Mouse (Mus musculus) neutrophil, adult 5-6 weeks (primary cell): ENCODE data around the gene Gm20388. TPM values are rescaled to one million over a fixed set of nuclear protein-coding genes. Genes with fewer than 3 reads are reported as not detected.
A peak's percentile ranks its signal among the peaks of the same experiment; 100 is the strongest.

Source experiments
- ATAC-seq: fragments of 151-379, 151-347 bp; 2 replicates; pipeline ENCODE4 v1.8.0; 2017; ENCODE audit warnings: mild to moderate bottlenecking, moderate TSS enrichment; ENCODE audit not compliant: insufficient number of reproducible peaks, poor library complexity, low FRiP score, severe bottlenecking; ENCODE audit errors: extremely low read depth
- total RNA-seq: library from RNA; stranded (forward); fragments of 200-1000 nt; gene quantifications from 2 replicates; pipeline ENCODE4 v1.2.3, GENCODE M21; 2017

Gm20388 gene
- total RNA-seq, 1 experiment from 2014 or later, result 10.8 TPM

DNA sequence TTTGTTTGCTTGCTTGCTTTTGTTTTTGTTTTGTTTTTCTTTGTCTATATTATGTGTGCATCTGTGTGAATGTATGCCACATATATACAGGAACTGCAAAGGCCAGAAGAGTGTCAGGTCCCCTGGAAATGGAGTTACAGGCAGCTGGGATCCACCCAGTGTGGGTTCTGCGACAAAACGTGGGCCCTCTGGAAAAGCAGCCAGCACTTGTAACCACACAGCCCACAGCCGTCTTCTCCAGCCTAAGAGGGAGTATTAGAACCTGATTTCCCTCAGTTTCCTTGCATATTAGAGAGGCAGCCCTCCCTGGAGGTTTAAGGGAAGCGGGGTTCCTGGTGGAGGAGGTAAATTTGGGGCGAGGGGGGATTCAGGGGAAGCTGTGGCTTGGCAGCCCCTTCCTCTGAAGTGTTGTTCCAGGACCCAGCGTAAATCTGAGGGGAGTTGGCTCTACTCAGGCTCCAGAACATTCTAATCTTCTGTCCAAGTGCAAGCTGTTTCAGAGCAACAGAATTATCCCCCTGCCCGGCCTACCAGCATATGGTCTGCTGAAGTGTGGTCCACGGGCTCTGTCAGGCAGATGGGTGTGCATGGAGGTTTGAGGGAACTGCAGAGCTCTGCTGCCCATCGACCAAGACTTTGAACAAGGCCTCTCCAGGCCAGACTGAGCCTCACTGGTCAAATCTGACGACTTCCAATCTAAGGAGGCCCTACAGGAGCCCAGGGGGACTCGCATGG lies 392.5 kb downstream of the Gm20388 start:
- ATAC-seq, result no peak

DNA sequence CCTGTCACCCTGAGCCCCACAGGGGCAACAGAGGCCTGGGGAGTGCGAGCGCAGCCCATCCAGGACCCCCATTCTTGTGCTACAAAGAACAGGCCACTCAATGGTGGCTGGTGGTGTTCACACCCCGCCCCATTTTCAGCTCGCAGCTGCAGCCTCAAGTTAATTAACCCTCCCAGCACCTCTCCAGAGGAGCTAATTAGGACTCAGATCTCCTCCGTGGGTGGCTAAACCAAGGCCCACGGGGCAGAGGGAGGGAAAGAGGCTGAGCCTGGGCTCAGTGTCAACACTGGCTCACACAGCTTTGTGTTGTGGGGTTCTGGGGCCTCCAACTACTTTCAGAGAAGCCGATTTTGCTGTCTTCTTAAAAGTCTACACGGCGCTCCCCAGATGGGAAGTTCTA lies 393.5 kb downstream of the Gm20388 start:
- ATAC-seq, result no peak

- ATAC-seq, result no peak
Observed at GRCm38 (mm10) chr8:120305800-120306385, 395.3 kb downstream of the Gm20388 start.

DNA sequence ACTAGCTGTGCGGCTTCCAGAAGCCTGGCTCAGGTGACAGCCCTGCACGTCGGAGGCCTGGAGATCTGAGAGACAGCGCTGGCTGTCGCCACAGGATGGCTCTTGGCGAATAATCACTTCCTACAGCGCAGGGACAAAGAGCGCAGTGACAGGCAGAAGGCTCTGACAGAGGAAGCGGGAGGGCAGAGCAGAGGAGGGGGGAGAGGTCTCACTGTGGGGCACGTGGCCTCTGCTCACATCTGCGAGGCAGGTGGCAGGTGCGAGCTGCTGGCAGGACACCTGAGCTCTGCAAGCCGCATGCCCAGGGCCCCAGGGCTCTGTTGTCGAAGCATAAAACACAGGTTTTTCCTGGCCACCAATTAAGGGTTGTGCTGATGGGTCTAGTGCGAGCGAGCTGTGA lies 396.5 kb downstream of the Gm20388 start:
- no peak for ATAC-seq

DNA sequence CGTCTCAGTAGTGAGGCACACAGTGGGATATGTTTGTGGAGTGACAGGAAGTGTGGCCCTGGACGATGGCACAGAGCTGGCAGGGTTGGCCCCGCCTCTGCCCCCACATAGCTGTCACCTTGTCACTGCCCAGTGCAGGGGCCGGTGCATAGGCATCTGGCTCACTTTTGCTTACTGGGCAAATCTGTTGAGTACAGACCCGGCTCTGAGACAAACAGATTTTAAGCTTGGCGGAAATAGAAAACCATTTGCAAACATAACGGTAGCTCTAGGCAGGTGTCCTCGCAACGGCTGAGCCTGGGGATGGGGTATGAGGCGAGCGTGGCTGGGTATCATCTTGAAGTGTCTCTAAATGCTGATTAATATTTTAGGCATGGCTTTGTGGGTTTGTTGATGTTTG lies 396.9 kb downstream of the Gm20388 start:
- no peak for ATAC-seq

DNA sequence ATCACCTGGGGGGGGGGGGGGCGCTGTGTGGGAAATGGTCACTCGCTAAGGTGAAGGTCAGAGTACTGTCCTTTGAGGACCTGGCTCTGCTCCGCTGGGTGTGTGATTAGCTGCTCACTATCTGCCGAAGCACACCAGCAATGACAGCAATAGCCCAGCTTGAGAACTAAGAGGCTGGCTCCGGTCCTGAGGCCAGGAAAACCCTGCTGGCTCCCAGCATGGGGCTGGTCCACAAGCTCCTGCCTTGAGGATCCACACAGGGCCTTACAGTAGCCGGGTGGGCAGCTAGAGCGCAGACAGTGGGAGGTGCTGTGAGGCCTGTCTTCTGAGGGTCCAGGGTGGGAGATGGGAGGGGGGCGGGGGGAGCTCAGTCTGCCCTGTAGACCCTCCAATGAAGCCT lies 397.5 kb downstream of the Gm20388 start:
- no peak for ATAC-seq

GRCm38 (mm10) chr8:120308553-120308952 lies 397.9 kb downstream of the Gm20388 start:
- ATAC-seq, result no peak

DNA sequence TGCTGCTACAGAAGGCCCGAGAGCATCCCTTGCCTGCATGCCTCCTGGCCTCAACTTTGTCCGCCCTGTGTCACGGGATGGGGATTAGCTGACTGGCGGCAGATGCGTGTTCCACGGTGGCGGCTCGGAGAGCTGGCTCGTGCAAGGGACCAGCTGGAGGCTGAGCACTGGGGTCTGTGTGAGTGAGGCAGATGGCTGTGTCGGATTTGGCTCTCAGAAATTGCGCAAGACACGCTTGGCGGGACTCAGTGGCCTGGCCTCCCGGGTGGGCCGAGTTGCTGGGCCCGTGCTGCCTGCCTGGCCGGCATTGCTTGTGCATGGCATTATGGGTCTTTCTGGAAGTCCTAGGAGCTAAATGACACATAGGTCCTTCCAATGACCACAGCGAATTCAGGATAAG lies 398.7 kb downstream of the Gm20388 start:
- no peak for ATAC-seq

- no peak for ATAC-seq
Observed at GRCm38 (mm10) chr8:120310063-120310462, 399.4 kb downstream of the Gm20388 start.

DNA sequence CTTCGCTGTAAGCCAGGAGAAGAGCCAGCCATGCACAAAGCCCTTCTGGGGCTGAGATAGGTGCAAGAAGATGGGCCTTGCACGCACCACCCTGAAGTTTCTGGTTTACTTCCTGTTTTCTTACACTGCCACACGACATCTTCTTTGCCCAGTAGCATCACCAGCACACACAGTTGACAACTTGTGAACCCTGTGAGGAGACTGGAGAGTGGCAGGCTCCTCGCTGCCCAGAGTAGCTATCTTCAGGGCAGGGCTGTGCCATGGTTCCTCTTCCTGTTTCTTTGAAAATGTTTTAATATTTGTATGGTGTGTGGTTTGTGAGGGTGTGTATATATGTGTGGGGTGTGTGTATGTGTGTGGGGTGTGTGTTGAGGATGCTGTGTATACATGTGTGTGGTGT lies 401.8 kb downstream of the Gm20388 start:
- ATAC-seq, result peak; percentile 4; the same call in 1 of the 2 replicates

DNA sequence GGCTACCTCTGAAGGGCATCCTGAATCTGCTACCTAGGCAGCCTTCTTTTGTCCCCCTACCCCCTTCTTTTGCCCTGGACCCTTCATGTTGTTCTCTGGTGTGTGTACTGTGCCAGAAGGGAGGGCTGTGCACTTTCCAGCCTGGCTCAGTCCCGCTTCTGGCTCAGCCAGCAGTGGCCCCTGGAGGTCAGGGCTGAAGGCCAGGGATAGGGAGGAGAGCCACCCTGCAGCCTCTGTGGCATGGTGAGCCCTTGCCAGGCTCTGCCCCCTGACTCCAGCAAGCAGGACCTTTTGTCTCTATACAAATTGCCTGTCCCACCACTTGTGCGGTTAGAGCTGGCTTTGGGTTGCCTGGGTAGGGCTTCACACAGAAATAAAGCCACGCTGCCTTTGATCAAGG lies 403.0 kb downstream of the Gm20388 start:
- ATAC-seq, result no peak

DNA sequence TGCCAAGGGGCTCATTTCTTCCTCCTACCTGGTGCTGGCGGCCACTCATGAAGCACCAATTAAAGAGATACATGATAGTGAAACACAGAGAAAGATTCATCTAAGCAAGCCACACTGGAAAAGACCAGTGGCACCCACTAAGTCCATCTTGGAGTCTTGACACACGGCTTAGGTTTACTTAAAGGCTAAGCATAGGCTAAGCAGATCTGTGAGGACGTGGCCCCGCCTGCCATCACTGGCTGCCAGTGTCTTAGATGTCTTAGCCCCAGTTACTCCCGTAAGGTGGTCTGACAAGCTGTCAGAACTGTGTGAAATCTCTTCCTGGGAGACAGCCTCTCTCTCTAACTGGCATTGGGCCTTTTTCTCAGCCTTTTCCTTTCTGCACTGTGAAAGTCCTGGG lies 404.3 kb downstream of the Gm20388 start:
- ATAC-seq, result no peak

DNA sequence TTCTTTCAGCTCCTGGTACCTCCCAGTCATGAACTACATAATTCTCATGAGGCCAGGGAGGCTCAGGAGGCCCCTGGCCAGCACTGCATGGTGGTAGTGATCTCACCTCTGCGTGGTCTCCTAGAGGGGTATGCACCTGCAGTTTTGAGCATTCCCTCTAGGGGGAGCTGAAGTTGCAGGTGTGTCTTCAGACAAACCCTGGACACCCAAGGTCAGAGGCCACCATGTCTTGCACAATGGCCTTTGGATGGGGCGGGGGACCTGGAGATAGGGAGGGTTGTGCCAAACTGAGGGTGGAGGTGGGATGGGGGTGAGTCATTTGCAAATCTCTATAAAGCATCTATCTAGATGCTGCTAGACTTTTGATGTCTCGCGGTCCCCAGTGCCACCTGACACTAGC lies 405.0 kb downstream of the Gm20388 start:
- ATAC-seq, result no peak

- no peak for ATAC-seq
Observed at GRCm38 (mm10) chr8:120316707-120317106, 406.1 kb downstream of the Gm20388 start.

DNA sequence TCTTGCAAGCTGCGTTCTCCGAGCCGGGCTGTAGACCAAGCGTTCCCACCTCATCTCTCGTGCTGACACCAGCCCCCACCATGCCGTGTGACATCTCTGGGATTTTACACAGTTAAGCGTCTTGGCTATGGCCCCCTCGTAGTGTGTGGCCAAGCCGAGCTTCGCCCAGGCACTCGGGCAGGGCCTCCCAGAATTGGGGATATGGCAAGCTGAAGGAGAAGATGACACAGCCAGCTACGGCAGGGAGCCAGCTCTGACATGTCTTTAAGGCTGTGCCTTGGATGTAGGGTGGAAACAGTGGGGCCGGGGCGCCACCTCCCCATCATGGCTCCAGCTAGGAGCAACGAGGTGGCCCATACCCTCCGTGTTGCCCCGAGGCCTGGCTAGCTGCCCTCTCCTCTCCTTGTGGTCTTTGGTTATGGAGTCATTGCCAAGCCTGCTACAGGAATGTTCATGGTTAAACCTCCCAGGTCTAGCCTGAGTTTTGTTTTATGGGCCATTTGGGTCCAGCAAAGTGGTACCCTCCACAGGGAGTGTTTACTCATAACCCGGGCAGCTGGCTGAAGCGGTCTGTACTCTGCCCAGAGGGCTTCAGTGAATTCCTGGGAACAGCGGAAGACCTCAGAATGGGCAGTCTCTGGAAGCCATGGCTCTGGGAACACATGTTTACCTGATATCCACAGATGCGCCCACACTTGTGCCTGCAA lies 406.6 kb downstream of the Gm20388 start:
- ATAC-seq, result no peak

DNA sequence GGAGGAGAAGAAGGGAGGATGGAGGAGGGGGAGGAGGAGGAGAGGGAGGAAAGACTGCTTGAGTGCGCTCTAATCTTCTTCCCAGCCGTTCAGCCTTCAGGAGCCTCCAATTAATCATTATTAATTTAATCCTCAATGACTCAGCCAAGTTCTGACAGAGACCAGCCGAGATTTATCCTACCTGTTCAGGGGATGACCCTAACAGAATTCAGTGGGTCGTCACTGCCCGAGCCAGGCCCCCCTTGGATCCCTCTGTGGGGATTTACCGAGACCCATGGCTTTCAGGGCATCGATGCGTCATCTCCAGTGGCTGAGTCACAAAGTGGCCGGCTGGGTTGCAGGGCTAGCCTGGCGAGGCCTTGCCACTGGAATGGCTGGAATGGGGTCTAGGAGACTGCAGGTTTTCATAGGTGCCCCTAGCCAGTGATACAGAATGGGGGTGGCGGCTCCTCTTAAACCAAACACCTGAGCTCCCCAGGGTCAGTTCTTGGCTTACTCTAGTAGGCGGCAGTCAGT lies 407.9 kb downstream of the Gm20388 start:
- ATAC-seq, result no peak

- peak; percentile 84 for ATAC-seq
Observed at GRCm38 (mm10) chr8:120319449-120319848, 408.8 kb downstream of the Gm20388 start.

DNA sequence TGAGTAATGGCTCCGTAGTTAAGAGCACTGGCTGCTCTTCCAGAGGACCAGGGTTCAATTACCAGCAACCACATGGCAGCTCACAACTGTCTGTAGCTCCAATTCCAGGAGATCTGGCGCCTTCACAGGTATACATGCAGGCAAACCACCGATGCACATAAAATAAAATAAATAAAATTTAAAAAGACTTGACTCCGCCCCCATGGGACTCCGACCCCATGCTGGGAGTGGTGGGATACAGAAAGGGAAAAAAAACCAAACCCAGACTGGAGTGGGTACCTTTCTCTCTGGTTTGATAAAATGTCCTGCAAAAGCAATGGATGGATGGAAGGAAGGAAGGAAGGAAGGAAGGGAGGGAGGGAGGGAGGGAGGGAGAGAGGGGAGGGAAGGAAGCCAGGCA lies 409.5 kb downstream of the Gm20388 start:
- ATAC-seq, result no peak

- ATAC-seq, result no peak
Observed at GRCm38 (mm10) chr8:120321724-120322123, 411.1 kb downstream of the Gm20388 start.

DNA sequence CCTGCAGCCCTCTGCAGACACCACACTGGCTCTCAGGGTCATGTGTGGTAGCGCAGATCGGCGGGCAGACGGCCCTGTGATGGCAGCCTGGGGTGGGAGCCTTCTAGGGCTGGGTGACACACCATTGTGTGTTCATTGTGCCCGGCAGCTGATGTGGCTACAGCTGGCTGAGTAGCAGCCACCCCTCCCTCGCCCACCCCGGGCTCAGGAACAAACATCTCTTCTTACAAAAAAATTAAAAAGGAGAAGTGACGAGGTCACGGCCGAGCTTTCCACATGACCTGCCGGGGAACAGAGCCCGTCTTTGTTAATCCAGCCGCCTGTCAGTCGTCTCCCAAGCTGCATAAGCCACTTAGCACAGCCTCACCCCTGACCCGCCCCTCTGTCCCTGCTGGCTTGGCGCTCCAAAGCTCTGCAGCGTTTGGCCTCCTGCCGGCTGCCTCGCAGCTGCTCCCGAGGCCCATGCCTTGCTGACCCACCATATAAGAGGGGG lies 412.4 kb downstream of the Gm20388 start:
- ATAC-seq, result peak; percentile 25
